Mouse (Mus musculus) MEL (cell line): Measurements from ENCODE around the gene Prox2. TPM values are rescaled to one million over a fixed set of nuclear protein-coding genes. Genes with fewer than 3 reads are reported as not detected.
A peak's percentile ranks its signal among the peaks of the same experiment; 100 is the strongest.

Source experiments
- DNase-seq: peaks from one replicate; pipeline ENCODE4 v3.0.0; 2011; ENCODE audit warnings: low read depth, low spot score
- H3K27ac ChIP-seq: 2 replicates; pipeline ENCODE4 v1.5.1; 2012; ENCODE audit warnings: low read depth, mild to moderate bottlenecking, control low read depth, low read length, moderate library complexity; ENCODE audit not compliant: control insufficient read depth
- H3K27me3 ChIP-seq, 2 experiments: fragments of 150-350 bp in 1 of 2; sonication (generic) in 1 of 2; 2 replicates each; pipeline ENCODE4 v1.6.1; 2012; ENCODE audit warnings: low read length in 2 of 2, mild to moderate bottlenecking in 2 of 2, improper control_type of control experiment in 1 of 2, moderate library complexity in 1 of 2; ENCODE audit not compliant: insufficient read depth in 2 of 2, control insufficient read depth in 1 of 2
- H3K36me3 ChIP-seq, 2 experiments: 2 replicates each; pipeline ENCODE4 v1.6.1; 2012 to 2014; ENCODE audit warnings: low read length in 2 of 2, improper control_type of control experiment in 1 of 2, inconsistent platforms in 1 of 2, mild to moderate bottlenecking in 1 of 2; ENCODE audit not compliant: insufficient read depth in 2 of 2, control insufficient read depth in 1 of 2
- H3K4me1 ChIP-seq, 2 experiments: fragments of 150-350 bp in 1 of 2; sonication (generic) in 1 of 2; 2 replicates each; pipeline ENCODE4 v1.6.1; 2012; ENCODE audit warnings: low read length in 2 of 2, improper control_type of control experiment in 1 of 2, mild to moderate bottlenecking in 1 of 2; ENCODE audit not compliant: insufficient read depth in 2 of 2, control insufficient read depth in 1 of 2
- H3K4me3 ChIP-seq, 2 experiments: fragments of 150-350 bp in 1 of 2; sonication (generic) in 1 of 2; 2 replicates each; pipeline ENCODE4 v1.5.1; 2012; ENCODE audit warnings: low read depth in 2 of 2, low read length in 2 of 2, mild to moderate bottlenecking in 2 of 2, moderate library complexity in 2 of 2, control low read depth in 1 of 2, improper control_type of control experiment in 1 of 2; ENCODE audit not compliant: control insufficient read depth in 1 of 2, insufficient read depth in 1 of 2
- H3K79me2 ChIP-seq: 2 replicates; pipeline ENCODE4 v1.6.1; 2012; ENCODE audit warnings: mild to moderate bottlenecking, low read length, moderate library complexity; ENCODE audit not compliant: control insufficient read depth, poor library complexity, insufficient read depth
- H3K9ac ChIP-seq: 2 replicates; pipeline ENCODE4 v1.6.1; 2012; ENCODE audit warnings: low read depth, mild to moderate bottlenecking, control low read depth, low read length, moderate library complexity; ENCODE audit not compliant: control insufficient read depth, poor library complexity, severe bottlenecking
- H3K9me3 ChIP-seq: fragments of 150-350 bp; sonication (generic); replicated peaks from 2 replicates; pipeline ENCODE4 v1.6.1; 2012; ENCODE audit warnings: mild to moderate bottlenecking, low read length, improper control_type of control experiment, moderate library complexity; ENCODE audit not compliant: insufficient read depth
- CHD1 ChIP-seq: IDR thresholded peaks from 2 replicates; pipeline ENCODE4 v1.6.1; 2012; ENCODE audit warnings: low read depth, mild to moderate bottlenecking, inconsistent platforms, low read length, improper control_type of control experiment
- CHD2 ChIP-seq: IDR thresholded peaks from 2 replicates; pipeline ENCODE4 v1.6.1; 2011; ENCODE audit warnings: low read length, improper control_type of control experiment
- CTCF ChIP-seq, 3 experiments: IDR thresholded peaks in 2 of 3; conservative IDR thresholded peaks in 1 of 3; 2 replicates each; pipeline ENCODE4 v1.5.1; 2011 to 2012; ENCODE audit warnings: low read length in 3 of 3, low read depth in 2 of 3, mild to moderate bottlenecking in 2 of 3, improper control_type of control experiment in 1 of 3, inconsistent platforms in 1 of 3, mixed read lengths in 1 of 3, moderate library complexity in 1 of 3; ENCODE audit not compliant: control insufficient read depth in 1 of 3, insufficient read depth in 1 of 3, poor library complexity in 1 of 3, severe bottlenecking in 1 of 3
- E2F4 ChIP-seq: IDR thresholded peaks from 2 replicates; pipeline ENCODE4 v1.6.1; 2011; ENCODE audit warnings: low read depth, low read length, improper control_type of control experiment, borderline replicate concordance
- ELF1 ChIP-seq: IDR thresholded peaks from 2 replicates; pipeline ENCODE4 v1.6.1; 2014; ENCODE audit warnings: low read depth, mild to moderate bottlenecking, inconsistent platforms, low read length, improper control_type of control experiment, moderate library complexity
- ETS1 ChIP-seq: IDR thresholded peaks from 2 replicates; pipeline ENCODE4 v1.6.1; 2012; ENCODE audit warnings: low read depth, mild to moderate bottlenecking, inconsistent platforms, low read length, improper control_type of control experiment, moderate library complexity
- HCFC1 ChIP-seq: IDR thresholded peaks from 2 replicates; pipeline ENCODE4 v1.6.1; 2012; ENCODE audit warnings: low read depth, mild to moderate bottlenecking, inconsistent platforms, low read length, improper control_type of control experiment, moderate library complexity
- JUND ChIP-seq: IDR thresholded peaks from 2 replicates; pipeline ENCODE4 v1.6.1; 2011; ENCODE audit warnings: low read depth, mild to moderate bottlenecking, improper control_type of control experiment, low read length
- MAFK ChIP-seq: IDR thresholded peaks from 2 replicates; pipeline ENCODE4 v1.6.1; 2011; ENCODE audit warnings: low read depth, mild to moderate bottlenecking, low read length, improper control_type of control experiment, borderline replicate concordance
- MAX ChIP-seq: IDR thresholded peaks from 2 replicates; pipeline ENCODE4 v1.6.1; 2011; ENCODE audit warnings: low read length, improper control_type of control experiment
- MAZ ChIP-seq: IDR thresholded peaks from 2 replicates; pipeline ENCODE4 v1.6.1; 2012; ENCODE audit warnings: low read depth, mild to moderate bottlenecking, inconsistent platforms, low read length, improper control_type of control experiment
- MEF2A ChIP-seq: IDR thresholded peaks from 2 replicates; pipeline ENCODE4 v1.6.1; 2014; ENCODE audit warnings: low read depth, mild to moderate bottlenecking, inconsistent platforms, low read length, improper control_type of control experiment; ENCODE audit not compliant: poor library complexity, insufficient replicate concordance, severe bottlenecking; ENCODE audit errors: extremely low read depth
- MXI1 ChIP-seq: IDR thresholded peaks from 2 replicates; pipeline ENCODE4 v1.6.1; 2011; ENCODE audit warnings: mild to moderate bottlenecking, low read depth, low read length, improper control_type of control experiment
- MYC ChIP-seq: IDR thresholded peaks from 2 replicates; pipeline ENCODE4 v1.6.1; 2011; ENCODE audit warnings: low read depth, mild to moderate bottlenecking, low read length, improper control_type of control experiment, moderate library complexity
- NELFE ChIP-seq: IDR thresholded peaks from 2 replicates; pipeline ENCODE4 v1.6.1; 2011; ENCODE audit warnings: low read depth, low read length, improper control_type of control experiment
- POLR2AphosphoS2 ChIP-seq: IDR thresholded peaks from 2 replicates; pipeline ENCODE4 v1.6.1; 2011; ENCODE audit warnings: low read length, improper control_type of control experiment
- POLR2AphosphoS5 ChIP-seq: IDR thresholded peaks from 2 replicates; pipeline ENCODE4 v1.6.1; 2012; ENCODE audit warnings: low read depth, borderline replicate concordance, mild to moderate bottlenecking, inconsistent platforms, low read length, moderate library complexity, mixed read lengths
- RAD21 ChIP-seq: IDR thresholded peaks from 2 replicates; pipeline ENCODE4 v1.6.1; 2011; ENCODE audit warnings: mild to moderate bottlenecking, low read depth, low read length, improper control_type of control experiment
- RCOR1 ChIP-seq: IDR thresholded peaks from 2 replicates; pipeline ENCODE4 v1.6.1; 2012; ENCODE audit warnings: low read depth, mild to moderate bottlenecking, inconsistent platforms, low read length, improper control_type of control experiment
- SMC3 ChIP-seq: IDR thresholded peaks from 2 replicates; pipeline ENCODE4 v1.6.1; 2011; ENCODE audit warnings: low read depth, low read length, improper control_type of control experiment
- TAL1 ChIP-seq: IDR thresholded peaks from 2 replicates; pipeline ENCODE4 v1.6.1; 2012; ENCODE audit warnings: mild to moderate bottlenecking, inconsistent platforms, low read length, moderate library complexity, mixed read lengths
- UBTF ChIP-seq: IDR thresholded peaks from 2 replicates; pipeline ENCODE4 v1.6.1; 2012; ENCODE audit warnings: low read depth, mild to moderate bottlenecking, inconsistent platforms, low read length, improper control_type of control experiment, moderate library complexity, borderline replicate concordance; ENCODE audit not compliant: insufficient read depth
- USF2 ChIP-seq, 2 experiments: IDR thresholded peaks; 2 replicates each; pipeline ENCODE4 v1.6.1; 2011 to 2012; ENCODE audit warnings: improper control_type of control experiment in 2 of 2, low read length in 2 of 2, borderline replicate concordance in 1 of 2, inconsistent platforms in 1 of 2, low read depth in 1 of 2, mild to moderate bottlenecking in 1 of 2; ENCODE audit not compliant: insufficient read depth in 1 of 2
- ZC3H11A ChIP-seq: IDR thresholded peaks from 2 replicates; pipeline ENCODE4 v1.6.1; 2012; ENCODE audit warnings: low read depth, mild to moderate bottlenecking, inconsistent platforms, low read length, improper control_type of control experiment
- ZKSCAN1 ChIP-seq: IDR thresholded peaks from 2 replicates; pipeline ENCODE4 v1.6.1; 2012; ENCODE audit warnings: low read depth, mild to moderate bottlenecking, inconsistent platforms, low read length, improper control_type of control experiment, moderate library complexity
- ZNF384 ChIP-seq: IDR thresholded peaks from 2 replicates; pipeline ENCODE4 v1.6.1; 2012; ENCODE audit warnings: low read depth, mild to moderate bottlenecking, inconsistent platforms, low read length, improper control_type of control experiment
- polyA plus RNA-seq, 2 experiments: library from polyadenylated mRNA; stranded (reverse) in 1 of 2; unstranded in 1 of 2; fragments of >175 nt in 1 of 2; fragments of >200 nt in 1 of 2; gene quantifications; 2 replicates each; pipeline versions ENCODE4 v1.2.1 to v1.2.4; 2012; ENCODE audit warnings: low replicate concordance in 2 of 2, low read depth in 1 of 2; ENCODE audit not compliant: insufficient read length in 2 of 2, insufficient read depth in 1 of 2, missing spikeins in 1 of 2
- total RNA-seq: library from RNA; depleted of rRNA; stranded (reverse); fragments of 300-350 nt; gene quantifications from 2 replicates; pipeline ENCODE4 v1.2.3, GENCODE M21; 2012

Gene Prox2
- total and polyA plus RNA-seq, 3 experiments = 3.1 to 3.6 TPM; not detected in 1

DNA sequence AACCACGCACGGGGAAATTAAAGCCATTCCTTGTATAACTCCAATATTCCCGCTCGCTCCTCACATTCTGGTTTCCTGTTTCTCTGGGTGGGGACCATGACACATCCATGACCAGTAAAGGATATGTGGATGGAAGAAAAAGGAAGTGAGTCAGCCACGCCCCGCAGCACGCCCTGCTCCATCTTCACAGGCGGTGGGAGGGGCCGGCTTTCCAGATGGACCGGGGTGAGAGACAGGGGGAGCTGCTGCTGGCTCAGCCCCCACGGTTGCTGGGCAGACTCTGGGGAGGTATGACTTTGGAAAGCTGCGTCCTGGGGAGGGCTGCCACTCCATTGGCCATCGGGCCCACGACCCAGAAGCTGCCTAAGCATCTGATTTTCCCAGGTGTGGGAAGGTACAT lies 16.5 kb downstream of the Prox2 start:
- TF ChIP-seq NELFE (no peak), RCOR1 (no peak), MAZ (no peak), CHD1 (no peak), USF2 (IDR thresholded peaks at IDR 0.05; ENCODE audit: borderline replicate concordance in 1 of 2, insufficient read depth in 1 of 2, low read depth in 1 of 2, low read length in 2 of 2) (no peak), MXI1 (no peak), CHD2 (no peak), TAL1 (no peak), MAFK (no peak), ZNF384 (no peak), HCFC1 (no peak), RAD21 (no peak), E2F4 (no peak), ETS1 (no peak), POLR2AphosphoS5 (no peak), MEF2A (no peak), SMC3 (no peak), UBTF (no peak), JUND (no peak), POLR2AphosphoS2 (no peak)
- DNase-seq = peak; percentile 54

DNA sequence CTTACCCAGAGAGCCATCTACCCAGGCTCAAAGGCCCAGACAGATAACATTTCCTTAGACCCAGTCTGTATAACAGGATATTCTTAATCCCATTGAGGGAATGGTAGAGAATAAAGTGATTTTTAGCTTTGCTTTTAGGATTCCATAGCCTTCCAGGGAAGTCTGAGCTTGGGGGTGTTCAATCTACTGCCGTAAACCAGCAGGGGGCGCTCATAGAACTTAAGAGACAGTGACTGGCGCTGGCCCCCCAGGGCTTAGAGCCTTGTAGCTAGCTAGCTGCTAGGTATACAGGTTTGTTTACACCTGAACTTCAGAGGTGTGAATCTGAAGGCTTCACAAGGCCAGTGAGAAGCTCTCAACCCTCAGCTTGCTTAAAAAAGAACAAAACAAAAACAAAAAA lies 18.3 kb downstream of the Prox2 start:
- peak; percentile 77 for DNase-seq
- Histone ChIP-seq H3K27me3 (no peaks in the 10 kb centered on the region), H3K9ac (no peak overlapping the region), H3K9me3 (no peaks in the 10 kb centered on the region), H3K79me2 (no peaks in the 10 kb centered on the region), H3K4me1 (peaks cover 0 to 15% of the 10 kb centered on the region in 2 experiments; a peak in 2 of 4 replicates), H3K4me3 (no peak overlapping the region), H3K27ac (no peak overlapping the region), H3K36me3 (peaks cover 0 to 7% of the 10 kb centered on the region in 2 experiments; a peak in 2 of 4 replicates)
- TF ChIP-seq UBTF (no peak), SMC3 (peak; percentile 53), MEF2A (no peak), MAX (no peak), CTCF (IDR thresholded peaks at IDR 0.05 in 2 of 3, conservative IDR thresholded peaks at IDR 0.05 in 1 of 3; ENCODE audit: control insufficient read depth in 1 of 3, insufficient read depth in 1 of 3, low read depth in 2 of 3, low read length in 3 of 3, poor library complexity in 1 of 3, severe bottlenecking in 1 of 3) (peak; percentile 74 to 80 (median 79)), MYC (no peak), ELF1 (no peak), ZKSCAN1 (no peak), RAD21 (peak; percentile 61), ZC3H11A (peak; percentile 24; the same call in 1 of the 2 replicates), RCOR1 (no peak), E2F4 (no peak)

More for the DNA sequence above, 16.5 kb downstream of the Prox2 start:
- no peaks in the 10 kb centered on the region for H3K27me3 ChIP-seq
- H3K4me3 ChIP-seq = no peak overlapping the region
- no peaks in the 10 kb centered on the region for H3K9me3 ChIP-seq
- H3K79me2 ChIP-seq = no peaks in the 10 kb centered on the region
- H3K36me3 ChIP-seq = peaks cover 0 to 7% of the 10 kb centered on the region in 2 experiments; a peak in 2 of 4 replicates
- no peak overlapping the region for H3K27ac ChIP-seq
- peaks cover 2 to 18% of the 10 kb centered on the region in 2 experiments for H3K4me1 ChIP-seq
- no peak overlapping the region for H3K9ac ChIP-seq
